Mouse (Mus musculus) T-helper 1 cell (primary cell): ENCODE results near the gene Gm3435.
"Not testable (repeated sequence)": the region's sequence is repeated elsewhere in the genome, so short reads cannot be mapped to it uniquely, and the experiment has no call there.

ENCODE experiments used
- in situ Hi-C: fragments of 300-600 bp; cut with MboI, MseI; formaldehyde crosslinking; loops from one replicate; pipeline ENCODE4 v1.15.1; 2025; ENCODE audit warnings: high pct_unique_total_duplicates

The Gm3435 gene

GRCm38 (mm10) chr17:15031414-15031813 is 21.4 kb downstream of the Gm3435 start:
- in situ Hi-C loops = not testable (repeated sequence)

- in situ Hi-C loops = not testable (repeated sequence)
Observed at GRCm38 (mm10) chr17:15040455-15040854, 30.5 kb downstream of the Gm3435 start.

GRCm38 (mm10) chr17:15041175-15041729 is 31.3 kb downstream of the Gm3435 start, which contains the start of the genes Ermard, Tcte3 and Gm3448:
Gene Ermard (plus strand): TSS chr17:15041208.
Gene Tcte3 (minus strand): TSS chr17:15041488.
Gene Gm3448 (minus strand): TSS chr17:15041537.
- in situ Hi-C loops = not testable (repeated sequence)

- in situ Hi-C loops = not testable (repeated sequence)
Observed at GRCm38 (mm10) chr17:15050338-15050737, 40.4 kb downstream of the Gm3435 start.

- in situ Hi-C loops = not testable (repeated sequence)
Observed at GRCm38 (mm10) chr17:15052766-15053165, 42.8 kb downstream of the Gm3435 start.

GRCm38 (mm10) chr17:15053183-15053828 is 43.3 kb downstream of the Gm3435 start:
- in situ Hi-C loops = not testable (repeated sequence)

GRCm38 (mm10) chr17:15053829-15054200 is 43.8 kb downstream of the Gm3435 start:
- in situ Hi-C loops = not testable (repeated sequence)

- in situ Hi-C loops = no loop called here
Observed at GRCm38 (mm10) chr17:15055925-15056324, 45.9 kb downstream of the Gm3435 start.

- in situ Hi-C loops = no loop called here
Observed at GRCm38 (mm10) chr17:15058161-15058591, 48.2 kb downstream of the Gm3435 start.

GRCm38 (mm10) chr17:15059646-15060045 is 49.7 kb downstream of the Gm3435 start:
- in situ Hi-C loops = no loop called here

GRCm38 (mm10) chr17:15060356-15060755 is 50.4 kb downstream of the Gm3435 start:
- in situ Hi-C loops = no loop called here

GRCm38 (mm10) chr17:15065391-15066024 is 55.5 kb downstream of the Gm3435 start:
- in situ Hi-C loops = no loop called here

- in situ Hi-C loops = no loop called here
Observed at GRCm38 (mm10) chr17:15066066-15066465, 56.1 kb downstream of the Gm3435 start.

- in situ Hi-C loops = no loop called here
Observed at GRCm38 (mm10) chr17:15066911-15067310, 56.9 kb downstream of the Gm3435 start.

GRCm38 (mm10) chr17:15068040-15068792 is 58.2 kb downstream of the Gm3435 start:
- in situ Hi-C loops = no loop called here

- in situ Hi-C loops = no loop called here
Observed at GRCm38 (mm10) chr17:15069124-15069523, 59.1 kb downstream of the Gm3435 start.
